Mouse (Mus musculus) liver, adult 2 months (tissue): ENCODE data around the gene Zyx. TPM values are rescaled to one million over a fixed set of nuclear protein-coding genes. Genes with fewer than 3 reads are reported as not detected.

Experiments used
- DNase-seq: peaks from one replicate; pipeline ENCODE4 v3.0.0-alpha.2; 2011; ENCODE audit warnings: low read depth, low spot score; ENCODE audit errors: extremely low read depth
- H3K27ac ChIP-seq: fragments of 200-500 bp; replicated peaks from 2 replicates; pipeline ENCODE4 v1.5.1; 2012; ENCODE audit warnings: low read depth, mild to moderate bottlenecking, control low read depth, inconsistent platforms, low read length; ENCODE audit not compliant: insufficient read depth
- H3K27me3 ChIP-seq: fragments of 200-500 bp; 2 replicates; pipeline ENCODE4 v1.6.1; 2012; ENCODE audit warnings: mild to moderate bottlenecking, moderate library complexity, low read length, inconsistent platforms; ENCODE audit not compliant: control insufficient read depth, insufficient read depth
- H3K36me3 ChIP-seq: fragments of 200-500 bp; 2 replicates; pipeline ENCODE4 v1.6.1; 2012; ENCODE audit warnings: low read length, inconsistent platforms; ENCODE audit not compliant: control insufficient read depth, insufficient read depth
- H3K4me1 ChIP-seq: fragments of 200-500 bp; 2 replicates; pipeline ENCODE4 v1.6.1; 2011; ENCODE audit warnings: low read length; ENCODE audit not compliant: control insufficient read depth, insufficient read depth
- H3K4me3 ChIP-seq: fragments of 200-500 bp; 2 replicates; pipeline ENCODE4 v1.5.1; 2011; ENCODE audit warnings: low read depth, mild to moderate bottlenecking, control low read depth, low read length, moderate library complexity; ENCODE audit not compliant: insufficient read depth
- H3K79me2 ChIP-seq: fragments of 200-500 bp; 2 replicates; pipeline ENCODE4 v1.6.1; 2012; ENCODE audit warnings: inconsistent platforms, mild to moderate bottlenecking, low read length, moderate library complexity; ENCODE audit not compliant: control insufficient read depth, insufficient read depth
- H3K9ac ChIP-seq: fragments of 200-500 bp; 2 replicates; pipeline ENCODE4 v1.6.1; 2012; ENCODE audit warnings: low read depth, mild to moderate bottlenecking, control low read depth, inconsistent platforms, low read length
- CTCF ChIP-seq: fragments of 200-500 bp; IDR thresholded peaks from 2 replicates; pipeline ENCODE4 v1.5.1; 2011; ENCODE audit warnings: low read depth, low read length, control low read depth
- POLR2A ChIP-seq: fragments of 200-500 bp; IDR thresholded peaks from 2 replicates; pipeline ENCODE4 v1.6.1; 2011; ENCODE audit warnings: low read length, control low read depth; ENCODE audit not compliant: insufficient read depth; ENCODE audit errors: extremely low read depth
- WGBS: fragments of 180-500 bp; shearing (Covaris S2); methylation state at CpG from one replicate; pipeline ENCODE4 v1.1.7; 2018; 5-methylcytosine and 5-hydroxymethylcytosine counted together
- polyA plus RNA-seq: library from polyadenylated mRNA; depleted of rRNA; stranded (reverse); fragments of >200 nt; gene quantifications from 2 replicates; pipeline ENCODE4 v1.2.3, GENCODE M21; 2012
- total RNA-seq: library from RNA; depleted of rRNA; stranded (reverse); fragments of >200 nt; gene quantifications from 2 replicates; pipeline ENCODE4 v1.2.3, GENCODE M21; 2014

The Zyx gene
- total and polyA plus RNA-seq, 2 experiments: 6.4 to 49.8 TPM

GRCm38 (mm10) chr6:42356913-42357312 is 7.5 kb downstream of the Zyx start:
- Histone ChIP-seq H3K9ac (no peak overlapping the region), H3K27ac (no peak overlapping the region), H3K27me3 (no peaks in the 10 kb centered on the region), H3K36me3 (peaks cover 46% of the 10 kb centered on the region), H3K4me3 (no peak overlapping the region), H3K79me2 (no peaks in the 10 kb centered on the region), H3K4me1 (peaks cover 14% of the 10 kb centered on the region)
- DNase-seq: no peak
- 93% methylated on average over 5 of the region's 5 CpGs for WGBS
- TF ChIP-seq CTCF (no peak), POLR2A (no peak)

- Histone ChIP-seq H3K36me3 (peaks cover 47% of the 10 kb centered on the region), H3K9ac (no peak overlapping the region), H3K79me2 (no peaks in the 10 kb centered on the region), H3K27ac (no peak overlapping the region), H3K27me3 (no peaks in the 10 kb centered on the region), H3K4me1 (peaks cover 18% of the 10 kb centered on the region), H3K4me3 (no peak overlapping the region)
- TF ChIP-seq POLR2A: no peak
- no peak for TF ChIP-seq CTCF
- 93% methylated on average over 6 of the region's 6 CpGs for WGBS
- no peak for DNase-seq
Observed at GRCm38 (mm10) chr6:42357901-42358300, 8.5 kb downstream of the Zyx start.

GRCm38 (mm10) chr6:42358901-42359300 is 9.5 kb downstream of the Zyx start:
- H3K27me3 ChIP-seq: no peaks in the 10 kb centered on the region
- TF ChIP-seq CTCF (no peak), POLR2A (no peak)
- DNase-seq: no peak
- peaks cover 15% of the 10 kb centered on the region for H3K4me1 ChIP-seq
- 85% methylated on average over 12 of the region's 12 CpGs for WGBS
- no peak overlapping the region for H3K4me3 ChIP-seq
- H3K79me2 ChIP-seq: no peaks in the 10 kb centered on the region
- peak overlapping the region; percentile 18; the same call in 1 of the 2 replicates for H3K27ac ChIP-seq
- H3K9ac ChIP-seq: no peak overlapping the region
- peaks cover 50% of the 10 kb centered on the region for H3K36me3 ChIP-seq

- no peak overlapping the region for H3K9ac ChIP-seq
- no peaks in the 10 kb centered on the region for H3K79me2 ChIP-seq
- no peak for DNase-seq
- TF ChIP-seq POLR2A (no peak), CTCF (no peak)
- peaks cover 11% of the 10 kb centered on the region for H3K4me1 ChIP-seq
- no peak overlapping the region for H3K4me3 ChIP-seq
- H3K27me3 ChIP-seq: no peaks in the 10 kb centered on the region
- 64% methylated on average over 9 of the region's 9 CpGs for WGBS
- peaks cover 55% of the 10 kb centered on the region for H3K36me3 ChIP-seq
- peak overlapping the region; percentile 51 for H3K27ac ChIP-seq
Observed at GRCm38 (mm10) chr6:42359364-42360147, 10.1 kb downstream of the Zyx start.

- H3K4me3 ChIP-seq: no peak overlapping the region
- peaks cover 9% of the 10 kb centered on the region for H3K4me1 ChIP-seq
- H3K36me3 ChIP-seq: peaks cover 55% of the 10 kb centered on the region
- no peak overlapping the region for H3K9ac ChIP-seq
- H3K27ac ChIP-seq: no peak overlapping the region
- no peaks in the 10 kb centered on the region for H3K79me2 ChIP-seq
- no peak for TF ChIP-seq CTCF
- TF ChIP-seq POLR2A: no peak
- H3K27me3 ChIP-seq: no peaks in the 10 kb centered on the region
- DNase-seq: no peak
- 90% methylated on average over 6 of the region's 6 CpGs for WGBS
Observed at GRCm38 (mm10) chr6:42360231-42360840, 10.9 kb downstream of the Zyx start.
